Mouse (Mus musculus): ENCODE measurements at regions not wholly inside any gene's neighbourhood (a gene's known extent, or its start where the extent isn't known, plus 50 kb on each side); places are given as distances from the start of the nearest gene placed in this dataset.

DNA sequence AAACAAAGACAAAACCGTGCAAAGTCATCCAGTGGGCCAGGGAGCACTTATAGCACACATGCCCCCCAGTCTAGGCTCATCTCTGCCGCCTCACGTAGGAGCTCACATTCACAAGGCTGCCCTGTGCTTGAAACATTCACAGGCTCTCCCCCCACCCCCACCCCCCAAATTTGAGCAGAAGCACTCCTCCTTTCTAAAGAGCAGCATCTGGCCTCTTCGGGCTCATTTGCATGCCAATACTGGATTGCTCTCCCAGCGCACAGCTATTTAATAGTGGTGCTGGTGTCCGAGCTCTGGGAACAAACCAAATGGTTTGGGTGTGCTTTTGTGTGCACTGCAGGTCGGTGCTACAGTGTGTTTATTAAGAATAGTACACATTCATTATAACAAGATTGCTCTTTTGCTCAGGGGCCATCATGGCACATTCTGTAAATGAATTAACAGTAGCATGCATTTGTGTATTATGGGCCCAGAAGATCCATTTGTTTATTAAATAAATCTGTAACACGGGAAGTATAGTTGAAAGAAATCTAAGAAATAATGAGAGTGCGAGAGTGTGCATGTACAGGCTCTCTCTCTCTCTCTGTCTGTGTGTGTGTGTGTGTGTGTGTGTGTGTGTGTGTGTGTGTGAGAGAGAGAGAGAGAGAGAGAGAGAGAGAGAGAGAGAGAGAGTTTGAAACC is 108.3 kb upstream of the Zeb2 start:
- Histone ChIP-seq H3K9me3 (ENCODE audit: control insufficient read depth, low read length) (no peaks in the 10 kb centered on the region), H3K4me3 (ENCODE audit: low read length) (no peak overlapping the region), H3K4me2 (ENCODE audit: low read depth, low read length) (no peak overlapping the region), H3K27me3 (ENCODE audit: control insufficient read depth, insufficient read depth, low read depth, low read length) (no peaks in the 10 kb centered on the region), H3K4me1 (replicated peaks; ENCODE audit: control insufficient read depth, insufficient read depth, low read length) (no peaks in the 10 kb centered on the region), H3K9ac (ENCODE audit: low read length) (no peak overlapping the region), H3K27ac (ENCODE audit: low read length) (no peak overlapping the region), H3K36me3 (ENCODE audit: control insufficient read depth, insufficient read depth, low read length) (no peaks in the 10 kb centered on the region)
- WGBS = 55% methylated on average over 9 of the region's 9 CpGs
- ATAC-seq (ENCODE audit: low read depth) = no peak

DNA sequence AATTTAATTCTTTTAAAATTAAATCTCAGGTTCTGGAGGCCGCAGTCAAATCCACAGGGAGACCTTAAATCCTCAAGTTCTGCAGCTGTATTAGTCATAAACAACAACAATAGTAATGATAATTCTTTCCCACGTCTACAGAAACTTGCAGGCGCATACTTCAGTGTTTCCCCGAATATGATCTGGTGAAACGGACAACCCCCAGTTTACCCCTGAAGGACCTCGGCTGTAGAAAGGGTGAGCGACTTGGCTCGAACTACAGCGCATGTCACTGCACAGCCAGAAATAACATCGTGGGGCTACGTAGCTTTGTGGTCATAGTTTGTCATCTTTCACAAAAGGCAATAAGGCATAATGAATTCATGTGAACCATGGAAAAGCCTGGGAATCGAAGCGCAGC is 105.0 kb upstream of the Zeb2 start:
- no peak overlapping the region for H3K4me3 ChIP-seq (ENCODE audit: low read length)
- no peak overlapping the region for H3K4me2 ChIP-seq (ENCODE audit: low read depth, low read length)
- WGBS = 71% methylated on average over 13 of the region's 13 CpGs
- no peak overlapping the region for H3K9ac ChIP-seq (ENCODE audit: low read length)
- H3K27ac ChIP-seq (ENCODE audit: low read length) = no peak overlapping the region
- no peaks in the 10 kb centered on the region for H3K9me3 ChIP-seq (ENCODE audit: control insufficient read depth, low read length)
- H3K36me3 ChIP-seq (ENCODE audit: control insufficient read depth, insufficient read depth, low read length) = no peaks in the 10 kb centered on the region
- H3K27me3 ChIP-seq (ENCODE audit: control insufficient read depth, insufficient read depth, low read depth, low read length) = no peaks in the 10 kb centered on the region
- no peak for ATAC-seq (ENCODE audit: low read depth)
- H3K4me1 ChIP-seq (replicated peaks; ENCODE audit: control insufficient read depth, insufficient read depth, low read length) = no peaks in the 10 kb centered on the region

DNA sequence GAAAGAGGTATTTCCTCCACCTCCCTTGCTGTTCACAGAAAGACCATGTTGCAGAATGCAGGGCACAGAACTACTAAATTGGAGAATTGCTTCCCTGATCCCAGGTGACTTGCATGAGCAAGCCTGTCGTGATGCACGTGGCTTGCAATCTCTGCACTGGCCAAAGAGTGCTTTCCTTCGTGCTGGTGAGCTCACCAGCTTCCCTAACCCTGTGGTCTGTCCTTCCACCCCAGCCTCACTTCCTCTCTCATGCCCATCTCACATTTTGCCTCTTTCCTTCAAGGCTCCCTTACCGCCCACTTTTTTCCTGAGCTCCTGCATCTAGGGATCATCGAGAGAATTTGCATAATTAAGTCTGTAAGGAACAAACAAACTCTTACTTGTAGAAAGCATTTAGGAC is 102.7 kb upstream of the Zeb2 start:
- no peak overlapping the region for H3K4me3 ChIP-seq (ENCODE audit: low read length)
- 59% methylated on average over 5 of the region's 5 CpGs for WGBS
- no peak overlapping the region for H3K4me2 ChIP-seq (ENCODE audit: low read depth, low read length)
- ATAC-seq (ENCODE audit: low read depth) = no peak
- no peaks in the 10 kb centered on the region for H3K9me3 ChIP-seq (ENCODE audit: control insufficient read depth, low read length)
- H3K4me1 ChIP-seq (replicated peaks; ENCODE audit: control insufficient read depth, insufficient read depth, low read length) = no peaks in the 10 kb centered on the region
- no peak overlapping the region for H3K27ac ChIP-seq (ENCODE audit: low read length)
- no peaks in the 10 kb centered on the region for H3K27me3 ChIP-seq (ENCODE audit: control insufficient read depth, insufficient read depth, low read depth, low read length)
- no peaks in the 10 kb centered on the region for H3K36me3 ChIP-seq (ENCODE audit: control insufficient read depth, insufficient read depth, low read length)
- no peak overlapping the region for H3K9ac ChIP-seq (ENCODE audit: low read length)

DNA sequence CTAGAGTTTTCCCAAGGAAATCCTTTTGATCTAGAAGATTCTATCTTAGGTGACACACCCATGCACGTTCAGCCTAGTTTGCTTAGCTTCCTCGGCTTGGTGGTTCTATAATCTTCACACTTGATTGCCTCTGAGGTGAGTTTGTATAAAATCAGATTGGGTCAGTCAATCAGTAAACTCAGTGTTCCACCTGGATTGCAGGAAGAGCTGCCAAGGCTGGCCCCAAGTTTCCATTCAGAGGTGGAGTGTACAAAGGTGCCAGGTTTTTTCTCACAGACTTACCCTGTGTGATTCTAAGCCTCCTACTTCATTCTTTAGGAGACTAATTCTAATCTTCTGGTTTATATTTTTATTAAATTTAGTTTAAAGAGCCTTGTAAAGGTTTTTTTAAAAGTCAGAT is 95.6 kb upstream of the Zeb2 start:
- Histone ChIP-seq H3K27me3 (ENCODE audit: control insufficient read depth, insufficient read depth, low read depth, low read length) (no peaks in the 10 kb centered on the region), H3K27ac (ENCODE audit: low read length) (no peak overlapping the region), H3K4me1 (replicated peaks; ENCODE audit: control insufficient read depth, insufficient read depth, low read length) (no peaks in the 10 kb centered on the region), H3K9ac (ENCODE audit: low read length) (no peak overlapping the region), H3K9me3 (ENCODE audit: control insufficient read depth, low read length) (no peaks in the 10 kb centered on the region), H3K36me3 (ENCODE audit: control insufficient read depth, insufficient read depth, low read length) (no peaks in the 10 kb centered on the region), H3K4me3 (ENCODE audit: low read length) (no peak overlapping the region), H3K4me2 (ENCODE audit: low read depth, low read length) (no peak overlapping the region)
- 57% methylated on average over 2 of the region's 2 CpGs for WGBS
- no peak for ATAC-seq (ENCODE audit: low read depth)

DNA sequence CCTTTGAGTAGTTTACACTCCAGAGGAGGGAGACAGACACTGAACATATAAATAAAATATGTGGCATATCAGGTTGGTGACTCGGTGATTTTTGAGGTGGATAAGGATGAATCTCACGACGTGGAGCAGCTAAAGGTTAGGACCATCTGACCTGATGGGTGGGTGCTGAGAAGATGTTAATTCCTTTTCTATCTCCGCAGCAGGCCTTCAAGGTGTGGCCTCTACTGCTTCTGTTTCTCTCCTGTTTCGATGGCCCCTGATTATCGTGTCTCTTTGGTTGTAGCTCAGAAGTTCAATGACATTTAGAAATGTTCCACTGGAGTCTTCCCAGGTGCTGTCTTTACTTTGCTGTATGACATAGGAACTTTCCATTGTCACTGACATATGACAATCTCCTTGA is 91.3 kb upstream of the Zeb2 start:
- Histone ChIP-seq H3K4me1 (replicated peaks; ENCODE audit: control insufficient read depth, insufficient read depth, low read length) (no peaks in the 10 kb centered on the region), H3K4me2 (ENCODE audit: low read depth, low read length) (no peak overlapping the region), H3K27ac (ENCODE audit: low read length) (no peak overlapping the region), H3K9me3 (ENCODE audit: control insufficient read depth, low read length) (no peaks in the 10 kb centered on the region), H3K27me3 (ENCODE audit: control insufficient read depth, insufficient read depth, low read depth, low read length) (no peaks in the 10 kb centered on the region), H3K36me3 (ENCODE audit: control insufficient read depth, insufficient read depth, low read length) (no peaks in the 10 kb centered on the region), H3K4me3 (ENCODE audit: low read length) (no peak overlapping the region), H3K9ac (ENCODE audit: low read length) (no peak overlapping the region)
- 88% methylated on average over 6 of the region's 6 CpGs for WGBS
- no peak for ATAC-seq (ENCODE audit: low read depth)

DNA sequence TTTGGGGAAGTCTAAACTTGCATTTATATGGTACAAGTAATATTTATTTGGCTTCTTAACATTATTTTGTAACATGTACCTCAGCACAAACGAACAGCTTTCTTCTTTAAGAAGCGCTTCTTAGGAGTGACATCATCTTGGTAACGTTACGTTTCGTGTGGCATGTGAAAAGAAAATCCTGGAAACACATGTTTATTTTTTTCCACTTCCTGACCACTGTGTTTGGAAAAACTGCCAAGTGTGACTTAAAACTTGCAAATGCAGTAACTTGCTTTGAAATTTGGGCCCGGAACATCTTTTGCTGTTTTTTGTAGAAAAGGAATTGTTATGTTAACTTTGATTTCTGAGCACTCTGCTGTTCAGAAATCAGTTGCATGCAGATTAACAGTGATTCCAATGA is 88.6 kb upstream of the Zeb2 start:
- Histone ChIP-seq H3K27me3 (ENCODE audit: control insufficient read depth, insufficient read depth, low read depth, low read length) (no peaks in the 10 kb centered on the region), H3K4me3 (ENCODE audit: low read length) (no peak overlapping the region), H3K9me3 (ENCODE audit: control insufficient read depth, low read length) (no peaks in the 10 kb centered on the region), H3K4me1 (replicated peaks; ENCODE audit: control insufficient read depth, insufficient read depth, low read length) (no peaks in the 10 kb centered on the region), H3K9ac (ENCODE audit: low read length) (no peak overlapping the region), H3K36me3 (ENCODE audit: control insufficient read depth, insufficient read depth, low read length) (no peaks in the 10 kb centered on the region), H3K27ac (ENCODE audit: low read length) (peak overlapping the region; percentile 58), H3K4me2 (ENCODE audit: low read depth, low read length) (peak overlapping the region; percentile 16; the same call in 1 of the 2 replicates)
- 37% methylated on average over 6 of the region's 6 CpGs for WGBS
- ATAC-seq (ENCODE audit: low read depth) = no peak

DNA sequence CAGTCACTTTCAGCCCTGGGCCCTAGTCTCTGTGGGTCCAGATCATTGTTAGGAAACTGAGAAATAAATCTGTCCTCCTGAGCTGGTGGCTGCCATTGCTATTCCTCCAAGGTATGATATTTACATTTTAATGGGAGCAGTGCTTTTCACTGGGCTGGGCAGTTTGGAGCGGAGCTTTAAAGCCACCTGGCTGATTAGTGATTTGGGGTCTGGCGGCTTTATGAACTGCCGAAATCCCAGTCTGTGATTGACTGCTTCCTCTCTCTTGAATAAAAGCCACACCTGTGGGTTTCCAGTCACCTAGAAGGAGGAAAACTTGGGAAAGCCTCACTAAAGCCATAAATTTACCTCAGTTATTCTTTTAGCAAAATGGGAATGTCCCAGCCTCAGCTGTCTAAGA is 88.0 kb upstream of the Zeb2 start:
- 85% methylated on average over 3 of the region's 3 CpGs for WGBS
- Histone ChIP-seq H3K27me3 (ENCODE audit: control insufficient read depth, insufficient read depth, low read depth, low read length) (no peaks in the 10 kb centered on the region), H3K9me3 (ENCODE audit: control insufficient read depth, low read length) (no peaks in the 10 kb centered on the region)

DNA sequence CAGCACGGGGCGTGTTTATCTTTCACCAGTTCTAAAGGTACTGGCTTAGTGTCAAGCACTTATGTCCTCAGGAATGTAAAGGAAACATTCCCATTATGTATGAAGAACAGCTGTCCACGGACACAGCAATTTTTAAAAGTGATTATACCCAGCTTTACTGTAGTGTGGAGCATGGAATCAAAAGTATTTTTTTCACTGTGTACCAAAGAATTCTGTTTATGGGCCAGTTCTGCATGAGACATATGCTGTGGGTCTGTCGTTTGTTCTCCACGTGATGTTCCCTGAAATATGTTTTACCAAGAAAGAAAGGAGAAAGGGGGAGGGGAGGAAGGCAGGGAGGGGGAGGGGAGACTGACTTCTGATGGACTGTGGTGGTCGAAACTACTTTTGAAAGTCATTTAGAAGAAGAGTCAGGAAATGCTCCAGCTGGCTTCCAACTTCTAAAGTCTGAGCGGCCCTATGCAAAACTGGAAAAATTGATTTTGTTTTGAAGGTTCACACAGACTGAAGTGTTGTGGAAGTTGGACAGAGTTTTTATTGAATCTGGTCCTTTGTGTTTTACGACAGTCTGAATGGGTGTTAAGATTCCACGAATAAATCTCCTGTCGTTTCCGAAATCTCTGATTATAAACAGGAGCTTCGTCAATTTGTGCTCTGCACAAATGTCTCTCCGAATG is 80.9 kb upstream of the Zeb2 start:
- Histone ChIP-seq H3K9ac (ENCODE audit: low read length) (no peak overlapping the region), H3K27ac (ENCODE audit: low read length) (peak overlapping the region; percentile 41), H3K4me3 (ENCODE audit: low read length) (no peak overlapping the region), H3K9me3 (ENCODE audit: control insufficient read depth, low read length) (no peaks in the 10 kb centered on the region), H3K27me3 (ENCODE audit: control insufficient read depth, insufficient read depth, low read depth, low read length) (no peaks in the 10 kb centered on the region), H3K36me3 (ENCODE audit: control insufficient read depth, insufficient read depth, low read length) (no peaks in the 10 kb centered on the region), H3K4me2 (ENCODE audit: low read depth, low read length) (no peak overlapping the region), H3K4me1 (replicated peaks; ENCODE audit: control insufficient read depth, insufficient read depth, low read length) (peaks cover 12% of the 10 kb centered on the region)
- WGBS = 40% methylated on average over 13 of the region's 13 CpGs
- peak; percentile 74 for ATAC-seq (ENCODE audit: low read depth)

More for the DNA sequence above, 88.0 kb upstream of the Zeb2 start:
- H3K4me2 ChIP-seq (ENCODE audit: low read depth, low read length) = no peak overlapping the region
- no peak overlapping the region for H3K9ac ChIP-seq (ENCODE audit: low read length)
- H3K27ac ChIP-seq (ENCODE audit: low read length) = no peak overlapping the region
- H3K4me3 ChIP-seq (ENCODE audit: low read length) = no peak overlapping the region
- no peaks in the 10 kb centered on the region for H3K4me1 ChIP-seq (replicated peaks; ENCODE audit: control insufficient read depth, insufficient read depth, low read length)
- no peaks in the 10 kb centered on the region for H3K36me3 ChIP-seq (ENCODE audit: control insufficient read depth, insufficient read depth, low read length)
- ATAC-seq (ENCODE audit: low read depth) = no peak

DNA sequence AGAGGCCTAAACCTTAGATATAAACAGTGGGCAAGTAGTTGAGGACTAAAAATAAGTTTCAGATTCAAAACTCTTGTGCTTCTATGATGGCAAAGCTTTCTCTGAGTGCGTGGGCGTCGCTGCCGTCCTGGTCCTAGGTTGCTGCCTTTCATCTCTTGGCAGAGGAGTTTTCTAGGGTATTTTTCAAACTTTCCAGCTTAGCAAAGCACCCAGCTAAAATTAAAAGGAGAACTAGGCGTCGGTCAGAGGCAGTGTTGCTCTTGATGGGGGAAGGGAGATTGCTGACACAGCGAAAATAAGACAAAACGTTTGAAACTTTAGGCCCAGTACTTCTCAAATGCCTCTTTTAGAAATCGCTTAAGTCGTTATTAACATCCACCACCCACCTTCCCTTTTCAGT is 80.1 kb upstream of the Zeb2 start:
- H3K4me1 ChIP-seq (replicated peaks; ENCODE audit: control insufficient read depth, insufficient read depth, low read length) = peaks cover 12% of the 10 kb centered on the region
- no peak overlapping the region for H3K9ac ChIP-seq (ENCODE audit: low read length)
- no peaks in the 10 kb centered on the region for H3K27me3 ChIP-seq (ENCODE audit: control insufficient read depth, insufficient read depth, low read depth, low read length)
- H3K4me3 ChIP-seq (ENCODE audit: low read length) = no peak overlapping the region
- H3K27ac ChIP-seq (ENCODE audit: low read length) = peak overlapping the region; percentile 37; the same call in 1 of the 2 replicates
- no peak for ATAC-seq (ENCODE audit: low read depth)
- no peak overlapping the region for H3K4me2 ChIP-seq (ENCODE audit: low read depth, low read length)
- no peaks in the 10 kb centered on the region for H3K9me3 ChIP-seq (ENCODE audit: control insufficient read depth, low read length)
- no peaks in the 10 kb centered on the region for H3K36me3 ChIP-seq (ENCODE audit: control insufficient read depth, insufficient read depth, low read length)
- WGBS = 67% methylated on average over 10 of the region's 10 CpGs
